Mouse (Mus musculus) embryonic facial prominence, embryonic 13.5 days (tissue): Measurements from ENCODE around the gene Bves. TPM values are rescaled to one million over a fixed set of nuclear protein-coding genes. Genes with fewer than 3 reads are reported as not detected.
"Not testable (repeated sequence)": the region's sequence is repeated elsewhere in the genome, so short reads cannot be mapped to it uniquely, and the experiment has no call there.

Experiments
- ATAC-seq: fragments of 200-750 bp; cut with Nextera tagmentation; 2 replicates; pipeline ENCODE4 v1.8.0; 2017; ENCODE audit warnings: low read depth; ENCODE audit not compliant: insufficient number of reproducible peaks, insufficient read depth, low FRiP score, low TSS enrichment
- H3K27ac ChIP-seq: fragments of 300-500 bp; sonication (generic); 2 replicates; pipeline ENCODE4 v1.5.1; 2015; ENCODE audit warnings: moderate library complexity, mild to moderate bottlenecking, inconsistent platforms
- H3K27me3 ChIP-seq: fragments of 300-500 bp; sonication (generic); 2 replicates; pipeline ENCODE4 v1.6.1; 2015; ENCODE audit warnings: mild to moderate bottlenecking, inconsistent platforms
- H3K36me3 ChIP-seq: fragments of 300-500 bp; sonication (generic); 2 replicates; pipeline ENCODE4 v1.6.1; 2015; ENCODE audit warnings: mild to moderate bottlenecking, inconsistent platforms
- H3K4me1 ChIP-seq: fragments of 300-500 bp; sonication (generic); 2 replicates; pipeline ENCODE4 v1.6.1; 2015; ENCODE audit warnings: inconsistent platforms
- H3K4me2 ChIP-seq: fragments of 300-500 bp; sonication (generic); 2 replicates; pipeline ENCODE4 v1.6.1; 2015; ENCODE audit warnings: moderate library complexity, mild to moderate bottlenecking, inconsistent platforms
- H3K4me3 ChIP-seq: fragments of 300-500 bp; sonication (generic); 2 replicates; pipeline ENCODE4 v1.5.1; 2015; ENCODE audit warnings: mild to moderate bottlenecking, inconsistent platforms
- H3K9ac ChIP-seq: fragments of 300-500 bp; sonication (generic); 2 replicates; pipeline ENCODE4 v1.6.1; 2015; ENCODE audit warnings: mild to moderate bottlenecking, inconsistent platforms
- H3K9me3 ChIP-seq: fragments of 300-500 bp; sonication (generic); 2 replicates; pipeline ENCODE4 v1.6.1; 2016; ENCODE audit warnings: inconsistent platforms
- WGBS: fragments of 180-500 bp; shearing (Covaris S2); methylation state at CpG from one replicate; pipeline ENCODE4 v1.1.7; 2015; ENCODE audit warnings: mixed read lengths; 5-methylcytosine and 5-hydroxymethylcytosine counted together
- polyA plus RNA-seq: library from polyadenylated mRNA; unstranded; fragments of >200 nt; fragmentation: Nextera tagmentation; extraction: Ambion mirVana; gene quantifications from 2 replicates; pipeline ENCODE4 v1.2.1, GENCODE M21; 2015

Gene Bves
- polyA plus RNA-seq: 1.8 and 2.5 TPM in 2 replicates

DNA sequence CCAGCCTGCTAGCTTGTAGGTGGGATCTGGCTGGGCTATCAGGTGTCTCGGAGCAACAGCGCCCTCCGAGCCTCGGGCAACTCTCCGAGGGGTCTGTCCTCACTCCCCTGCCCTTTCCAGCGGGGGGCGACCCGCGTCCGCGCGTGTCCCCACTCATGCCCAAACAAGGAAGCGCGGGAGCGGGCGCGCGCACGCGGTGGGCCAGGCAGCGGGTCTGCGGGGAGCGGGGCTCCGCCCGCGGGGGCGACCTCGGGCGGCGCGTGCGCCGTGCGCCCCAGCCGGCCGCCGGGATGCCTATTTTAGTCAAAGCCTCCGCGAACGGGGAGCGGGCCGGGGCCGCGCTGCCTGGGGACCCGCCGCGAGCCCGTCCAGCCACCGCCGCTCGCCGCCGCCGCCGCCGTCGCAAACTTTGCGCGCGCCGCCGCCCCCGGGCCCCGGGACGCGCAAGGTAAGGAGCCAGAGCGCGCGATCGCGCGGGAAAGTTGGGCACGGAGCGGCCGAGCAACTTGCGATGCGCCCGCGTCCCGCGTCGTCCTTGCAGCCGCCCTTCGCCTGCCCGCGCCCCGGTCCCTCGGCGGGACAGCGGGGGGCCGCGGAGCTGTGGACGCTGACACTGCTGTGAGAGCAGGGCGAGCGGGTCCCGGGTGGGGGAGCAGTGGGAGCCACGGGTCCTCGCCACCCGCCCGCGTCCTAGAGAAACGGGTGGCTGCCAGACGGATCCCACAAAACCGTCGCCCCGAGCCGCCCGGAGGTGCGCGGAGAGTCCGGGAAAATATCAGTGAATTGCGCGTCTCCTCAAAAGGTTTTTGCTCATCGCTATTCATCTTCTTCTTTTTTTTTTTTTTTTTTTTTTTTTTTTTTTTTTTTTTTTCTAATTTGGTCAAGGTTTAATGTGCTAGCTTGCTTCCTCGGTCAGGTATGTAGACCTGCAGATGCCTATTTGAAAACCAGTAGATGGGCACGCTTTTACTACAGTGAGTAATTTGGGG lies at the start of gene Bves:
Gene Bves, plus strand, starts transcription at position 339 of the 989 bp plus-strand sequence.
- H3K9ac ChIP-seq: peak within 1 kb of the TSS; percentile 76
- no peaks in the 10 kb centered on the region for H3K4me1 ChIP-seq
- no peaks in the 10 kb centered on the region for H3K9me3 ChIP-seq
- under 1% methylated on average over 100 of the region's 116 CpGs for WGBS
- H3K27ac ChIP-seq: no peak within 1 kb of the TSS
- H3K4me2 ChIP-seq: peak within 1 kb of the TSS; percentile 92
- H3K36me3 ChIP-seq: no peaks in the 10 kb centered on the region
- H3K27me3 ChIP-seq: peaks cover 44% of the 10 kb centered on the region
- ATAC-seq: peak; percentile 62; the same call in 1 of the 2 replicates
- peak within 1 kb of the TSS; percentile 71 for H3K4me3 ChIP-seq

DNA sequence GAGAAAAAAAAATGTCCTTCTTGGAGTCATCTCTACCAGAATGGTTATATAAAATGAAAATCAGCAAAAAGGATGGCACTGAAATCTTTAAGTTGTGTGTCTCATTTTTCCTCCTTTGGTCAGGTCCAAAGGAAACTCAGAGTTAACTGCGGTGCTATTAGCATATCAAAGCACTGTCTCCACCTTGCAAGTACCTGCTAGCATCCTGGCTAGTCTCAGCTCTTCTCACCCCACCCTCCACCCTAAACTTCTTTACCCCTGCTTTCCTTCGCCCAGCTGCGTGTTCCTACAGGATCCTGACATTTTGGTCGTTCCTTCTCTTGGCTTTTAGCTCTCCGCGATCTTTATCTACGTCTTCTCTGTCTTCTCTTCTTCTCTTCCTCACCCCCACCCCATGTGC lies 47.2 kb upstream of the Bves start:
- Histone ChIP-seq H3K9ac (no peak overlapping the region), H3K4me2 (no peak overlapping the region), H3K27ac (no peak overlapping the region), H3K4me1 (peaks cover 5% of the 10 kb centered on the region; the same call in 1 of the 2 replicates), H3K27me3 (peaks cover 33% of the 10 kb centered on the region), H3K4me3 (no peak overlapping the region), H3K36me3 (no peaks in the 10 kb centered on the region), H3K9me3 (no peaks in the 10 kb centered on the region)
- 48% methylated on average over 7 of the region's 7 CpGs for WGBS
- ATAC-seq: no peak

DNA sequence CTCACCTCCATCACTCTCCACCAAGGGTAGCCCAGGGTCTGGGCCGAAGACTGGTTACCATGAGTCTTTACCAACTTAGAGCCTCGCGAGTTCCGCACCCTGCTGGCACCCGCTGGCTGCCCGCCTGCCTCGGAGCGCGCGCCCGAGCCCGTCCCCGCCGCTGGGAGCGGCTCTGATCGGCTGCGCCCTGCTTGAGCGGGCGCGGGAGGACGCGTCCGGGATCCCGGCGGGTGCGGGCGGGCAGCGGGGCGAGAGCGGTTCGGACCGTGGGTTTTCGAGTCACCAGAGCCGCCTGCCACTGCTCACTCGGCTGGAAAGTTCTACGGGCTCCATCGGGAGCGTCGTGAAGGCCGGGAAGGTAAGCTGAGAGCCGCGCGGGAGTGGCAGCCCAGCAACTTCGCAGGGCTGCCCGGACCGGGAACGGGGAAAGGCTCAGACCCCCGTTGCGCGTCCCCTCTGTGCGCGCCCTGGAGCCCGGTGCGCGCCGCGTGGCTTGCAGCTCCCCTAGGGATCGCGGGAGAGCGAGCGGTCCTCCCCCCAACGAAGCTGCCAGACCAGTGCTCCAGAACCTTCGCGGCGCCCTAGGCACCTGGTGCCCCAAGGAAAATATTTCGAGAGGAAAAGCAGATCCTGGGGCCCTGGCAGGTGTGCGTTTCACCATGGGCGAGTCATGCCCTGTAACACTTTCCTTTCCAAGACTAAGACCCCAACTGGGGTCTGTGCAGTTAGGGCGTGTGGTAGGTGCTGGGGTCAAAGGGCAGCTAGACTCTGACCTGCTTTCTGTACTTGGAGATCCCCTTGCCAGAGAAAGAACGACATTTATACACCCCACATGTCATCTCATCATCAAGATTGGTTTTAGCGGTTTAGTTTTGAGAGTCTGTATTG lies 46.1 kb upstream of the Bves start:
- Histone ChIP-seq H3K4me2 (peak overlapping the region; percentile 97), H3K36me3 (no peaks in the 10 kb centered on the region), H3K9me3 (no peaks in the 10 kb centered on the region), H3K4me1 (peaks cover 5% of the 10 kb centered on the region; the same call in 1 of the 2 replicates), H3K4me3 (peak overlapping the region; percentile 61), H3K27me3 (peaks cover 33% of the 10 kb centered on the region), H3K9ac (peak overlapping the region; percentile 70), H3K27ac (no peak overlapping the region)
- 1% methylated on average over 71 of the region's 71 CpGs for WGBS
- ATAC-seq: peak; percentile 52; the same call in 1 of the 2 replicates

DNA sequence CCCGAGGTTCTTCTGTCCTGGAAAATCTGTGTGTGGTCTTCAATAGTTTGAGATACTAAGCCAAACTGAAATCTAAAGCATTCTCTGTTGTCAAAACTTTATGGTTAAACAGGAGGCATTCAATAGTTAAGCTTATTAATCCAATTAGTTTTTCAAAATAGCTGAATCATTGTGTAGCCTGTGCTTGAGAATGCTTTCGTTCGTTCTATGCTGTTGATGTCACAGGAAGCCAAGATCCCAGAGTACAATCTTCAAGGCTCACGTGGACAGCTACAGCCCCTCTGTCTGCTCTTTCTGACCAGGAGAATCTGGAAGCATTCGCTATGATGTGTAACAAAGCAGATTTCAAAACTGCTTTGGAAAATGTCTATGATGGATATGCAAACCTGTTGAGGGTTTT lies 45.0 kb upstream of the Bves start:
- Histone ChIP-seq H3K4me1 (peaks cover 5% of the 10 kb centered on the region; the same call in 1 of the 2 replicates), H3K27me3 (peaks cover 33% of the 10 kb centered on the region), H3K27ac (no peak overlapping the region), H3K9ac (no peak overlapping the region), H3K9me3 (no peaks in the 10 kb centered on the region), H3K4me2 (no peak overlapping the region), H3K4me3 (no peak overlapping the region), H3K36me3 (no peaks in the 10 kb centered on the region)
- ATAC-seq: no peak
- 47% methylated on average over 5 of the region's 5 CpGs for WGBS

DNA sequence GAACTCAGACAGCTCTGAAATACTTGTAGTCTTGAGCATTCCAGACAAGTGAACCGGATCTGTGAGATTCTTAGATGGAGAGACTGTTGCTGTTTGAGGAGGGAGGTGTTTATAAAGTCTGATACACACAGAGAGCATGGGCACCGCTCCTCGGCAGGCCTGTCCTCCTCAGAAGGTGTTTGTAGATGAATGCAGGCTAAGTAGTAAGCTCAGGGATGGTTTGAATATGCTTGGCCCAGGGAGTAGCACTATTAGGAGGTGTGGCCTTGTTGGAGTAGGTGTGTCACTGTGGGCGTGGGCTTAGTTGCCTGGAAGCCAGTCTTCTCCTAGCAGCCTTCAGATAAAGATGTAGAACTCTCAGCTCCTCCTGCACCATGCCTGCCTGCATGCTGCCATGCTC lies 43.4 kb upstream of the Bves start:
- H3K27ac ChIP-seq, H3K4me2 ChIP-seq, H3K9me3 ChIP-seq, H3K36me3 ChIP-seq, H3K4me1 ChIP-seq, ATAC-seq, H3K9ac ChIP-seq, H3K4me3 ChIP-seq: not testable (repeated sequence)
- 63% methylated on average over 4 of the region's 4 CpGs for WGBS
- H3K27me3 ChIP-seq: peaks cover 27% of the 10 kb centered on the region

DNA sequence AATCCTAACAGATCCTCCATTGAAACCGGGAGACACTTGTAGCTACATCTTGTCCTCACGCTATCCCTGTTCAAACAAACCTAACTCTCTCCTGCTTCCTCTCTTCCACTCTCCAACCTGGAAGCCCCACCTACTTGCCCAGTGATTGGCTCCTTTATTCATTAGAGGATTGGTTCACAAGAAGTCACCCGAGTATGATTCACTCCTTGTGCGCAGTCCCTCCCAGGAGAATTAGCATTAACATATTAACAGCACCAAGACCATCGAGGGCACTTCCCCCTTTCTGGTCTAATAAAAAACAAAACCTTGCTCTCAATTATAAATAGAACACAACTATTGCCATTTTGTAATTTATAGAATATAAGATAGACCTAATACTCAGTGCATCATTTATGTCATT lies 40.5 kb upstream of the Bves start:
- Histone ChIP-seq H3K27me3 (peaks cover 4% of the 10 kb centered on the region), H3K4me2 (no peak overlapping the region), H3K4me1 (no peaks in the 10 kb centered on the region), H3K36me3 (no peaks in the 10 kb centered on the region), H3K27ac (no peak overlapping the region), H3K9ac (no peak overlapping the region), H3K9me3 (no peaks in the 10 kb centered on the region), H3K4me3 (no peak overlapping the region)
- WGBS: 74% methylated on average over 5 of the region's 5 CpGs
- no peak for ATAC-seq

DNA sequence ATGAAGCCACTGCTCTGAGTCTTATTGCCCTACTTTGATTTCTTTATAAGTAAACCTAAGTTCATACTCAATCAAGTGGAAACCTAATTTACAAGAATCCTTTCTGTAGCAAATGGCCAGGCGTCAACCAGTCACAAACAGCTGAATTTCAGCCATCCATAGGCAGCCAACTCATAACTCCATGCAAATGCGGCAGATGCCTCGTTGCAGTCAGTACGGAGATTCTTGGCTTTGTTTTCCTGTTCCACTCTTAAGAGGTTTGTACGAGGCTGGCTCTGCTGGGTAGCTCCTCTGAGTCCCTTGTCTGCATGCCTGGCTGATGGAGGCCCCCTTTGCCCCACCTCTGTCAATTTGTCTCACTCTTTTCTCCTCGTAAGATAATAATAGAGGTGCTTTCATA lies 37.1 kb upstream of the Bves start:
- Histone ChIP-seq H3K4me2 (no peak overlapping the region), H3K4me3 (no peak overlapping the region), H3K9me3 (no peaks in the 10 kb centered on the region), H3K27me3 (no peaks in the 10 kb centered on the region), H3K27ac (no peak overlapping the region), H3K36me3 (no peaks in the 10 kb centered on the region), H3K9ac (no peak overlapping the region), H3K4me1 (no peaks in the 10 kb centered on the region)
- WGBS: 77% methylated on average over 6 of the region's 6 CpGs
- ATAC-seq: no peak

DNA sequence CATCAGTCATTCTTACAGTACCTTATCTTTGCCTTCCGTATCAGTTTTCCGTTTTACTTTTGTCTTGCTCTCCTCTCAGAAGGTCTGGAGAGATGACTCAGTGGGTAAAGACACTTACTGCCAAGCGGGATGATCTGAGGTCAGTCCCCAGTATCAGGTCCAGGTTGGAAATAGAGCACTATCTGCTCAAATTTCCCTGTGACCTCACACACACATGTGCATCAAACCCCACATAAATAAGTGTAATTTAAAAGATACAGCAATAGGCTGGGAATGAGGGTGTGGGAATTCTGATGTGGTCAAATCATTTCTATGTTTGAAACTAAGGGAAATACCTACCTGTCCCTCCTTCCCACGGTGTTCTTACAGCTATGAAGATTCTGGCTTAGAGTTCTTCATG lies 36.1 kb upstream of the Bves start:
- H3K27ac ChIP-seq: no peak overlapping the region
- no peak overlapping the region for H3K4me3 ChIP-seq
- 83% methylated on average over 4 of the region's 4 CpGs for WGBS
- no peaks in the 10 kb centered on the region for H3K4me1 ChIP-seq
- H3K4me2 ChIP-seq: no peak overlapping the region
- ATAC-seq: no peak
- H3K9ac ChIP-seq: no peak overlapping the region
- H3K27me3 ChIP-seq: no peaks in the 10 kb centered on the region
- H3K36me3 ChIP-seq: no peaks in the 10 kb centered on the region
- H3K9me3 ChIP-seq: no peaks in the 10 kb centered on the region

DNA sequence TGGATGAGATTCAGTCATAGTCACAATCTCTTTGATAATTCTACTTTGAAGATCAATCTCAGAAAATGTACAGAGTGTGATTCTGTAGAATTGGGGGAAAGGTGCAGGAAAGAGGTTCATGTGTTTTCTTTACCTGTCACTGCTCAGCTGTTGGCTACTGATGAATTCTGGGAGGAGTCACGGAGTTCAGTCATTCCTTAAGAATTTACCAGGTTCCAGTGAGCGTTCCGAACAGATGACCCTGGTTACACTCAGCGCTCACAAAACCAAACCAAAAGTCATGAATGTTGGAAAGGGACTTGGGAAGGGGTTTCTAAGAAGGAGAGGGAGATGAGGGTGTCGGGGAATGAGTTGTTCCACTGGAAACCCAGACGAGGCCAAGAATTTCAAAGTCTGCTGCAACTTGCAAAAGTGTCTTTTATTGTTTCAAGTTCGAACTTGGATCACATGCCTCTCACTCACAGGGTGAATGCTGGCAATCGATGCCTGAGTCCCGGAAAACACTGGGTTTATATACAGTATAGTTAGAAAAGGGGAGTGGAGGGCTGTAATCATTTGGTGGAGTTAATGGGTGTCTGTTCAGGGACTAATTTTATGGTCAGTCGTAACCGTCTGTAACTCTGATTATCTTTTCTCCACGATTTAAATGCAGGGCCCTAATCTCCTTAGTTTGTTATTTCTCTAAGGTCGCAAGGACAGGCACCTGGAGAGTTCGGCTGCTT lies 32.1 kb upstream of the Bves start:
- Histone ChIP-seq H3K27me3 (no peaks in the 10 kb centered on the region), H3K27ac (no peak overlapping the region), H3K4me3 (no peak overlapping the region), H3K9ac (no peak overlapping the region), H3K9me3 (no peaks in the 10 kb centered on the region), H3K4me2 (no peak overlapping the region), H3K36me3 (no peaks in the 10 kb centered on the region), H3K4me1 (no peaks in the 10 kb centered on the region)
- no peak for ATAC-seq
- WGBS: 67% methylated on average over 14 of the region's 14 CpGs

DNA sequence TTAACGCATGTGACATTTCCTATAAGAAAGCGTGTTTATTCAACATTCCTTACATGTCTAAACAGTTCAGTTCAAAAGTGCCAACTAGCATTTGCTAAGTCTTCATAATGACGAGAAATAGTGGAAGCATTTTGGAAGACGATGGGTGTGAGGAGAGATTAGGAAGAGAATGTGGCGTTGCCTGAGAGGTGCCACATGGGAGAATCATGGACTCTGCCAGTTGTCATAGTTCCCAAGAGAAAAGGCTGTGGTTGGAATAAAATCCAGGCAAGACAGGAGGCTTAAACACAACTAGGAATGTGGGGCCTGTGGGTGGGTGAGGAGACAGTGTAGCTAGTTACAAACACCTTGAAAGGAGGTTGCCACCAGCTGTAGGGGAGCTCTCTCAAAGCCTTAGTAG lies 30.4 kb upstream of the Bves start:
- no peaks in the 10 kb centered on the region for H3K36me3 ChIP-seq
- no peak overlapping the region for H3K4me2 ChIP-seq
- no peak overlapping the region for H3K9ac ChIP-seq
- no peak for ATAC-seq
- H3K27me3 ChIP-seq: no peaks in the 10 kb centered on the region
- H3K9me3 ChIP-seq: no peaks in the 10 kb centered on the region
- no peak overlapping the region for H3K27ac ChIP-seq
- H3K4me1 ChIP-seq: no peaks in the 10 kb centered on the region
- WGBS: 73% methylated on average over 5 of the region's 5 CpGs
- H3K4me3 ChIP-seq: no peak overlapping the region

DNA sequence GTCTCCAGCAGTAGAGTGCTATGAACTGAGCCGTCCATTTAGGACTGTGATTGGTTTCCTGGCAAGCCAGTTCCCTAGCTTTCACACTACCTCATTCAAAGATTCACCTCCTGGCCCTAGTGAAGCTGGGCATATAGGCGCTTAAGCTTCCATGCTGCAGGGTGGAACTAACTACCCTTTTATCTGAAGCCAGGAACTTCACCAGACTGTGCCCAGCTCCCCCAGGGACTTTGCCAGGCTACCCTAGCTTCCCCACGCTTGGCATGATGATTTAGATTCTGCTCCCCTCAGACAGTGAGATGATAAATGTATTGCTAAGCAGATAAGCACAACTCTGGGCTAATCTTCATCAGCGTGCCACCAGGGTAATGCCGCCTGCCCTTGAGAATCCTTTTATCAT lies 24.4 kb upstream of the Bves start:
- ATAC-seq: no peak
- H3K9me3 ChIP-seq: no peaks in the 10 kb centered on the region
- no peaks in the 10 kb centered on the region for H3K27me3 ChIP-seq
- H3K4me3 ChIP-seq: no peak overlapping the region
- H3K4me2 ChIP-seq: no peak overlapping the region
- 87% methylated on average over 5 of the region's 5 CpGs for WGBS
- H3K27ac ChIP-seq: no peak overlapping the region
- no peaks in the 10 kb centered on the region for H3K4me1 ChIP-seq
- H3K9ac ChIP-seq: no peak overlapping the region
- H3K36me3 ChIP-seq: no peaks in the 10 kb centered on the region
